24 mouse cellular contexts compared by ENCODE assay signal in the genomic region with DNA sequence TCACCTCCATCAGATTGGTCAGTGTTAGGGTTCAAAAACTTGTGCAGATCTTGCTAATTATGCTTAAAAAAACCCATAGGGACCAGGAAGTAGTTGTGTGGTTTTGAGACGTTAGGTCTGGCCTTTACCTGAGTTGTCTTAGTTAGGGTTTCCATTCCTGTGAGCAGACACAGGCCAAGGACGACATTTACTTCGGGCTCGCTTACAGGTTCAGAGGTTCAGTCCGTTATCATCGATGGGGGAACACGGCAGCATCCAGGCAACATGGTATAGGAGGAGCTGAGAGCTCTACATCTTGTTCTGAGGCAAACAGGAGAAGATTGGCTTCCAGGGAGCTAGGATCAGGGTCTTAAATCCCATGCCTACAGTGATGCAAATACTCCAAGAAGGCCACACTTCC.
"Had no signal": no experiment of that assay in that cellular context is flagged by ENCODE, and none has a peak within 500 bp of the region (broad histone marks: within the 10 kb centered on the region; RNA-seq: fewer than 3 reads in every experiment).

No protein-coding gene starts in this region.

- H3K4me2 ChIP-seq: heart, embryonic 12.5 days; hindbrain, embryonic 12.5 days; hindbrain, embryonic 14.5 days; limb, embryonic 12.5 days; liver, embryonic 11.5 days had no signal

- ATAC-seq: hindbrain, embryonic 16.5 days; intestine, embryonic 16.5 days had no signal

- H3K9me3 ChIP-seq: heart, embryonic 10.5 days; heart, embryonic 12.5 days; hindbrain, embryonic 10.5 days; hindbrain, embryonic 12.5 days; limb, embryonic 10.5 days; limb, embryonic 12.5 days had no signal

- H3K4me3 ChIP-seq: gastrocnemius, adult 2 months; heart, embryonic 10.5 days; heart, embryonic 12.5 days; hindbrain, embryonic 10.5 days; hindbrain, embryonic 12.5 days; layer of hippocampus, adult 2 months; left cerebral cortex, adult 2 months; limb, embryonic 10.5 days; limb, embryonic 12.5 days had no signal

- H3K36me3 ChIP-seq: heart, embryonic 12.5 days had no signal

- H3K27me3 ChIP-seq: heart, embryonic 12.5 days; hindbrain, embryonic 12.5 days; limb, embryonic 12.5 days had no signal

- H3K27ac ChIP-seq: gastrocnemius, adult 2 months; heart, embryonic 10.5 days; hindbrain, embryonic 10.5 days; hindbrain, embryonic 12.5 days; hindbrain, embryonic 14.5 days; layer of hippocampus, adult 2 months; left cerebral cortex, adult 2 months; limb, embryonic 10.5 days; limb, embryonic 12.5 days had no signal

- DNase-seq: gastrocnemius, adult 2 months; gastrocnemius, postnatal 10 days; gastrocnemius, postnatal 25 days; heart, postnatal 10 days; heart, postnatal 4 days; kidney, adult 11 months; kidney, adult 2 months; kidney, adult 9 months; kidney, postnatal 10 days; kidney, postnatal 25 days; kidney, postnatal 4 days; liver had no signal

- H3K9ac ChIP-seq: heart, embryonic 12.5 days; hindbrain, embryonic 12.5 days; hindbrain, embryonic 14.5 days; limb, embryonic 12.5 days had no signal

- H3K4me1 ChIP-seq: limb, embryonic 12.5 days had no signal
